Mouse (Mus musculus) spleen, adult 10 weeks (tissue): ENCODE measurements around the gene Ldlrad1. TPM values are rescaled to one million over a fixed set of nuclear protein-coding genes. Genes with fewer than 3 reads are reported as not detected.

ENCODE experiments used
- polyA plus RNA-seq: library from polyadenylated mRNA; stranded (reverse); fragments of 350-450 nt; fragmentation: Illumina TruSeq; extraction: RNeasy Lipid Tissue Mini Kit (QIAGEN cat#74804); gene quantifications from one replicate; pipeline ENCODE4 v1.2.3, GENCODE M21; 2015; ENCODE audit warnings: low replicate concordance; ENCODE audit not compliant: insufficient read depth

Gene Ldlrad1
- polyA plus RNA-seq = not detected

GRCm38 (mm10) chr4:107208880-107209279 is at the start of gene Ldlrad1:
Gene Ldlrad1, plus strand, starts transcription at chr4:107209180.

GRCm38 (mm10) chr4:107178182-107178829 is 30.7 kb upstream of the Ldlrad1 start, which contains the start of gene Tmem59:
Gene Tmem59, plus strand, starts transcription at chr4:107178399.

GRCm38 (mm10) chr4:107178830-107179490 is 30.0 kb upstream of the Ldlrad1 start, which contains the start of gene Tceanc2:
Gene Tceanc2, minus strand, starts transcription at chr4:107179116.

GRCm38 (mm10) chr4:107253125-107254091 is 44.4 kb downstream of the Ldlrad1 start, which contains the start of the genes Lrrc42 and Hspb11:
Gene Lrrc42, minus strand, starts transcription at chr4:107253532.
Gene Hspb11, plus strand, starts transcription at chr4:107253593.

Other genes with a start within 250 kb of the Ldlrad1 start
- gene Mrpl37, start 142.3 kb upstream of the Ldlrad1 start, polyA plus RNA-seq = 64.2 TPM
- 8.0 TPM for gene Cyb5rl, start 142.2 kb upstream of the Ldlrad1 start, polyA plus RNA-seq
- not detected for gene Cdcp2, start 112.3 kb upstream of the Ldlrad1 start, polyA plus RNA-seq
- gene Tmem59, start 30.8 kb upstream of the Ldlrad1 start, polyA plus RNA-seq = 282 TPM
- gene Tceanc2, start 30.1 kb upstream of the Ldlrad1 start, polyA plus RNA-seq = 42.2 TPM
- gene Lrrc42, start 44.4 kb downstream of the Ldlrad1 start, polyA plus RNA-seq = 40.1 TPM
- 33.5 TPM for gene Hspb11, start 44.4 kb downstream of the Ldlrad1 start, polyA plus RNA-seq
- not detected for gene Dio1, start 98.0 kb downstream of the Ldlrad1 start, polyA plus RNA-seq
- 49.2 TPM for gene Yipf1, start 105.2 kb downstream of the Ldlrad1 start, polyA plus RNA-seq
- 9.5 TPM for gene Ndc1, start 158.6 kb downstream of the Ldlrad1 start, polyA plus RNA-seq
- gene Glis1, start 225.4 kb downstream of the Ldlrad1 start, polyA plus RNA-seq = not detected